Mouse (Mus musculus): ENCODE results near the gene Mrpl47.
A peak's percentile ranks its signal among the peaks of the same experiment; 100 is the strongest.
"Not testable (repeated sequence)": the region's sequence is repeated elsewhere in the genome, so short reads cannot be mapped to it uniquely, and the experiment has no call there.

Gene Mrpl47

GRCm38 (mm10) chr3:32737172-32737655 is at the start of gene Mrpl47:
Mrpl47 (minus strand) TSS chr3:32737605.
- no peak for DNase-seq (ENCODE audit: inconsistent age in 2 of 2, low spot score in 1 of 2)

DNA sequence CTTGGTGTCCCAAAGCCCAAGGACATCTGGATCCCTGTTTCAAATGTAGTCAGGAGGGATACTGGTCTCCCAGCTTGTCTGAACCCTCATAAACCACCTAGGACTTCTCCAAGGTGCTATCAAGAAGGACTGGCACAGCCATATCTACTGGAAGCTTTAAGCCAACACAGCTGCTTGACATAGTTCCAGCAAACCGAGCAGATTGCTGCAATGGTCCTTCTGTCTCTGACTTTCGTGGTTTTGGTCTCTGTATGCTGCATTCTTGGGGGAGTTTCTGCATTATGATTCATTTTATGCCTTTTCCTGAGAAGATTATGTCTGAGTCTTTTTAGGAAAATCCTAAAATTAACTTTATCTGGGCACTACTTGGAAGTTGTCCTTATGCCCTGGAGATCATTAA is 33.4 kb upstream of the Mrpl47 start:
- DNase-seq (ENCODE audit: inconsistent age in 2 of 2, low spot score in 1 of 2), result peak in 1 of 2 experiments; percentile 13

GRCm38 (mm10) chr3:32763902-32764301 is 26.5 kb upstream of the Mrpl47 start:
- DNase-seq (ENCODE audit: inconsistent age in 2 of 2, low spot score in 1 of 2), result no peak

DNA sequence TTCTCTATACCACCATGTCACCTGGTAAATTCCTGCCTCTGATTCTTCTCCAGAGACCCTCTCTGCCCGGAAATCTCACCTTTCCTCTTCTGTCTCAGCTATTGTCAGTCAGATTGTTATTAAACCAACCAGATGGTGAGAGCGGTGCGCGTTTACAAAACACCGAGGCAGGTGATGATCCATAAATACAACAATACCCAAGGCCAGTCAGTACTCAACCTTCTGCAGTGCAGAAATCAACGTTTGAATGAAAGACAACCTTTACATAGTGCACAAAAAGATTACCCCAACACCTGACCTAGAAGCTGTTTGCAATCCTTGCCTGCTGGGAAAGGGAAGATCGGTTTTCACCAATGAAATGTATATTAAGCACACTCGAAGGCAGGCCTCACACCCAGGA is 25.6 kb upstream of the Mrpl47 start:
- DNase-seq (ENCODE audit: inconsistent age in 2 of 2, low spot score in 1 of 2), result no peak

- DNase-seq (ENCODE audit: inconsistent age in 2 of 2, low spot score in 1 of 2), result no peak
Measured at GRCm38 (mm10) chr3:32759212-32759611, 21.8 kb upstream of the Mrpl47 start.

GRCm38 (mm10) chr3:32754384-32754915 is 17.0 kb upstream of the Mrpl47 start:
- DNase-seq (ENCODE audit: inconsistent age in 2 of 2, low spot score in 1 of 2), result no peak

DNA sequence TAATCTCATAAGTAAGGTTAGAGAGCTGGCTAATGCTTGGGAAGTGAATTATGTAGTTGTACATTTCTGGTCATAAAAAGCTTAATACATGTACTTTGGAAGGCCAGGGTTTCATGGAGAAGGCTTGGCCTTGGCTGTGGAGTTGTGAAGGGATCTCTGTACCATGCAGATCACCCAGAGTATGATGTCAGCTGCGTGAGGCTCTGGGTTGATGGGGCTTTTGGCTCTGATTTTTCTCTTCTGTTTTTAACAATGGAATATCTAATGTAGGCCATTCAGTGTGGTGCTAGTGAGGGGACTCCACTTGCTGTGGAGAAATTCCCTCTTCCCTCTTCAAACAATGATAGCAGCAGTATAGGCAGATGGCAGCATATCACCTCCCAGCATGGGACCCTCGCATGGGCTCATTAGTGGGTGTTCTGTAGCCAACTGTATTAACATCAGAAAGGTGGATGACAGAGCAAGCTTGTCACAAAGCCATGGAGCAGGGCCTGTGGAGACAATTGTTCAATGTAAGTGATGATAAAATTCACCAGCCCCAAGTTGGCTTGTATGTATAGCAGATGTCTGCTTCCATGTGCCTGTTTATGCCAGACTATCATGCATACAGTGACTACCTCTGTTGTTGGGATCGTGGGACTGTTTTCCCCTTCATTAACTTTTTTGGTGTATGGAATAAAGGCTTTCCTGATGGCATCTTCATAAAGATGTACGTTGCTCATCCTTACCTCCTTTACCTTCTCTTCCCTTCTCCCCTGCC is 12.6 kb upstream of the Mrpl47 start:
- DNase-seq (ENCODE audit: inconsistent age in 2 of 2, low spot score in 1 of 2), result no peak

- no peak for DNase-seq (ENCODE audit: inconsistent age in 2 of 2, low spot score in 1 of 2)
Measured at GRCm38 (mm10) chr3:32748384-32748783, 11.0 kb upstream of the Mrpl47 start.

GRCm38 (mm10) chr3:32745426-32745825 is 8.0 kb upstream of the Mrpl47 start:
- DNase-seq (ENCODE audit: inconsistent age in 2 of 2, low spot score in 1 of 2), result not testable (repeated sequence)

DNA sequence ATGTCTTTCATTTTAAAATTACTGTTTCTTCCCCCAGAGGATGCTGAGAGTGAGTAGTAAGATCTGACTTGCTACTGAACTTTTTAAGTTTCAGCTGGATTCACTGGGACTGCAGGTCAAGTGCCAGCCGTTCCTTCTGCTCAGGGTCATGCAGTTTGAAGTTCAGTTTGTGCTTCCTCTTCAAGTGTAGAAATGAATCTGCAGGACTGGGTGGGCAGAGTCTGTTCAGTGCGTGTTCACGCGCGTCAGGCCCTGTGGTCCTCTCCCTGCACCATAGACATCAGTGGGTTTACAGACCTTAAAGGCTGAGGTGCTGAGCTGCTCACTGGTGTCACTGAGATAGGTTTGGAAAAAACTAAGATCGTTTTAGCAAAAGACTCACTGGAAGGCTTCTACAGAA is 7.6 kb upstream of the Mrpl47 start:
- DNase-seq (ENCODE audit: inconsistent age in 2 of 2, low spot score in 1 of 2), result no peak

GRCm38 (mm10) chr3:32742276-32742780 is 4.9 kb upstream of the Mrpl47 start:
- DNase-seq (ENCODE audit: inconsistent age in 2 of 2, low spot score in 1 of 2), result peak; percentile 50 to 83

- DNase-seq (ENCODE audit: inconsistent age in 2 of 2, low spot score in 1 of 2), result no peak
Measured at GRCm38 (mm10) chr3:32738549-32738948, 1.1 kb upstream of the Mrpl47 start.

DNA sequence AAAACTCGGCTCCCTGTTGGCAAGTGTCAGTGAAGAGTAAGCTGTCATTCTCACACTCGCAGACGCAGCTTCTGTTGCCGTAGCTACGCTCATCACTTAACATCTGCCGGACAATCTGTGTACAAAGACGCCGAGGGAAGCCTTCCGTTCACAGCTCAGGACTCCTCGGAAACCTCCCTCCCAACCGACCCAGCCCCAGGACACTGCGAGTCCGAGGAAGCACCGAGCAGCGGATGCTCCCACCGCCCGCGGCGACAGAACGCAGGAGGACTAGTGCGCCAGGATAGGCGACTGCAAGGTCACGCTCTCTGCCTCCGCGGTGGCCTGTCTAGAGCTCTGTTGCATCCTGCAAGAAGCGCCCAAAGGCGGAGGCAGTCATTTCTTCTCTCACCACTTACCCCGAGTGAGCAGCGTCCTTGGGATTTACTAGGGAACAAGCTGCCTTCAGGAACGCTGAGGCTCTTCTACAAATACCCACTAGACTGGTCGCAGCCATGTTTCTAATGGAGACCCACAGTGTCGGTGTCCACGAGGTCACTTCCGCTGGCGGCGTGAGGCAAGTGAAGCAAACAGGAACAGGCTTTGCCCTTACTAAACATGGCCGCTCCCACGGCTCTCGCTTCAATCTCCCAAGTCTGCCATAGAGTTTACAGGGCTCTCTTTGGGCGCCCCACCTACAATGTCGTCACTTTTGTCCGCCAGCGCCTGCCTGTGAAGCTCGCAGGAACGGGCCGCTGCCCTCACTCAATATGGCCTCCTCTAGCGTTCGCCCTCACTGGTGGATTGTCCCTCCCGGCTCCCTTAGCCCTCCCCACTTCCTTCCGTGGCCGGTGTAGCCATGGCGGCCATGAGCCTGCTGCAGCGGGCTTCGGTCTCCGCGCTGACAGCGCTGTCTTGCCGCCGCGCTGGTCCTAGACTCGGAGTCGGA is 897 bp downstream of the Mrpl47 start, which contains the start of gene Ndufb5:
Ndufb5 (plus strand) TSS at position 747 of the 928 bp plus-strand sequence.
- DNase-seq (ENCODE audit: inconsistent age in 2 of 2, low spot score in 1 of 2), result peak; percentile 99 to 100

DNA sequence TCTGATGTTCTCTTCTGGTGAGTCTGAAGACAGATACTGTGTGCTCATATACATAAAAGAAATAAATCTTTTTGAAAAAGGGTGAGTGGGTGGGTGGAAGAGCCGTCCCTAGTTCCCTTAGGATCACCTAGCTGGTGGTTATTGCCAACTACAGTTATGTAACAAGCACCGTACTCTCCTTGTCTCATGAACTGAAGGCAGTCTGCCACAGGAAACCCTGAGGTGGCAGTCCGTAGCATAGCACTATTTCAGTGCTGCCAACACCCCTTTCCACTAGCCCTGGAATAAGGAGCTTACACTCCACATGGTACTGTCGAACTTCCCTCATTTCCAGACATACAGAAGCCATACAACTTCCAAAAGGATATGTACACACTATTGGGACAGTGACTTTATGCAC is 9.5 kb downstream of the Mrpl47 start:
- DNase-seq (ENCODE audit: inconsistent age in 2 of 2, low spot score in 1 of 2), result no peak

DNA sequence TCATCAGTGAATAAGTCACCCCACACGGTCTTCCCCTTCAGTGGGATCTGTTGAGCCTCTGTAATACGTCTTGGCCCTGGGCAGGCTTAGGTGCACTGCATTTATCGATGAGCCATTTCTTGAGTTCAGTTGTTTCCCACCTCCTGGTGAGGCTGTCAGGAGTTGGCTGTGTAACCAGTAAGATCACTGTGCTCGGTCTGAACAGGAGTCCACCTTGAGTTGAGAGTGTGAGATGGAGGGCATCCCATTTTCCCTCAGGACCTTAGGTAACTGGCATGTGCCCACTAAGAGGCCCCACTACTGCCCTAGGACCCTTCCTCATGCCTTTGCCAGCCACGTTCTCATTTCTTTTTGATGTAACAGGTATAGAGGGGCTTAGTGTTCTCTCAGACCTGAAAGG is 11.5 kb downstream of the Mrpl47 start:
- DNase-seq (ENCODE audit: inconsistent age in 2 of 2, low spot score in 1 of 2), result no peak

DNA sequence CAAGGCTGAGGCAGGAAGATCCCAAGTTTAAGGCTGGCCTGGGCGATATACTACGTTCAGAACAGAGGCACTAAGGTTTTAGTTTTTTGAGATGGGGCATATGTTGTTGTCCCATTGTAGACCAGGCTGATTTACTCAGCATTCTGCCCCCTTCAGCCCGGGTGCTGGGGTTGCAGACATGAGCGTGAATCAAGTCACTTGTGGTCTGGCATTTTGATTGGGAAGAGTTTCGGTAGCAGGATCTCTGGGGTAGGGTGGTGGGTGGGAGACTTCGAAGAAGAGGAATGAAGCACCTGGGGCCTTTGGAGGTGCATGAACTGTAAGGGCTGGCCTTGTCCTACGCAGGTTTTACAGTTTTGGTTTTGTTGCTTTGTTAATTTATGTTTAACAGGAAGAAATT is 13.2 kb downstream of the Mrpl47 start:
- DNase-seq (ENCODE audit: inconsistent age in 2 of 2, low spot score in 1 of 2), result no peak

- peak in 1 of 2 experiments; percentile 40 for DNase-seq (ENCODE audit: inconsistent age in 2 of 2, low spot score in 1 of 2)
Measured at GRCm38 (mm10) chr3:32718271-32718670, 19.1 kb downstream of the Mrpl47 start.

DNA sequence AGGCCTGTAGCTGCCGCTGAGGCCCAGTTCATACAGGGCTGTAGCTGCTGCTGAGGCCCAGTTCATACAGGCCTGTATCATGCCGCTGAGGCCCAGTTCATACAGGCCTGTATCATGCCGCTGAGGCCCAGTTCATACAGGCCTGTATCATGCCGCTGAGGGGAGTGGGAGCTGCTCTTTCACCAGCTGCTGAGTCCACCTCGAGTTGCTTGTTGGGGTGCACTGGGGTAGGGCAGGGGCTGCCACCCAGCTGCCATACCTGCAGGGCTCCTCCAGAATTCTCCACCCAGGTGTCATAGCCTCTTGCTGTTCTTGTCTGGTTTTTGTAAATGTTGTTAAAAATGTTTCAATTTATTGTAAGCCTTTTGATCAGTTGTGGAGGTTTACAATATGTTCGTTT is 20.0 kb downstream of the Mrpl47 start:
- DNase-seq (ENCODE audit: inconsistent age in 2 of 2, low spot score in 1 of 2), result not testable (repeated sequence)

- no peak for DNase-seq (ENCODE audit: inconsistent age in 2 of 2, low spot score in 1 of 2)
Measured at GRCm38 (mm10) chr3:32713711-32714110, 23.7 kb downstream of the Mrpl47 start.

DNA sequence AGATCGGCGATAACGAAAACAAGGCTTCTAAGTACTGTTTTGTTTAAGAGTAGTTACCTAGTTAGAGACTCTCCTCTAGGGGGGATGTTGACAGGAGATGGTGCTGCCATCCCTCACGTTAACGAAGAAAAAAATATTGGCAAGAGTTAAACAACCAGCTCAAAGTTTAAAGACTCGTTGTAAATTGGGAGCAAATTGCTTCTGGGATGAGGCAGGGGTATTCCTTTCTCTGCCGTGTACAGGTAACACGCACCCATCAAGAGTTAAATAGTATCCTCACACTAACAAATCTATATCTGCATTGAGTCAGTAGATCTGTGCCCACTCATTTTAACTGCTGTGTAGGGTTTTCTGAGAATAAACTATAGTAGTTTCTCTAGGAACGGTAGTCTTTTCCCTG is 28.0 kb downstream of the Mrpl47 start:
- no peak for DNase-seq (ENCODE audit: inconsistent age in 2 of 2, low spot score in 1 of 2)

Measured in adrenal gland, adult (tissue).